Mouse (Mus musculus) bone marrow, adult 2 months (tissue): ENCODE data around the gene Trem3.

ENCODE experiments used
- CTCF ChIP-seq: fragments of 200-500 bp; IDR thresholded peaks from 2 replicates; pipeline ENCODE4 v1.5.1; 2011; ENCODE audit warnings: low read length, control low read depth; ENCODE audit not compliant: control insufficient read depth, insufficient read depth
- POLR2A ChIP-seq: fragments of 200-500 bp; IDR thresholded peaks from 2 replicates; pipeline ENCODE4 v1.6.1; 2011; ENCODE audit warnings: low read depth, mild to moderate bottlenecking, control low read depth, low read length, borderline replicate concordance; ENCODE audit not compliant: control insufficient read depth

DNA sequence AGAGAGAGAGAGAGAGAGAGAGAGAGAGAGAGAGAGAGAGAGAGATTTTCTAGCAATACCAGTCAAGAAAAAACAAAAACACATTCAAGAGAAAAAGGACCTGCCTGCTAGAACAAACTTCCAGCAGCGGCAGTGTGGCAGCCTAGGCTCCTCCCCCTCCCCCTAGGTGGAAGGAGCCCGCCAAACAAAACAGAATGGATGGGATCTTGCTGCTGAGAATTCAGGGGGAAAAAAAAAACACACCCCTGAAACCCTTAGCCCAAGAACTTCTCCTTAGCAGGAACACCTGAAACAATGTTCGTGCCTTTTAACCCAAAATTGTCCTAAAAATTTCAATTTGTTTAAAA is 34.1 kb downstream of the Trem3 start:
- TF ChIP-seq CTCF (no peak), POLR2A (no peak)
